16 mouse cellular contexts compared by ENCODE assay signal in the genomic region with DNA sequence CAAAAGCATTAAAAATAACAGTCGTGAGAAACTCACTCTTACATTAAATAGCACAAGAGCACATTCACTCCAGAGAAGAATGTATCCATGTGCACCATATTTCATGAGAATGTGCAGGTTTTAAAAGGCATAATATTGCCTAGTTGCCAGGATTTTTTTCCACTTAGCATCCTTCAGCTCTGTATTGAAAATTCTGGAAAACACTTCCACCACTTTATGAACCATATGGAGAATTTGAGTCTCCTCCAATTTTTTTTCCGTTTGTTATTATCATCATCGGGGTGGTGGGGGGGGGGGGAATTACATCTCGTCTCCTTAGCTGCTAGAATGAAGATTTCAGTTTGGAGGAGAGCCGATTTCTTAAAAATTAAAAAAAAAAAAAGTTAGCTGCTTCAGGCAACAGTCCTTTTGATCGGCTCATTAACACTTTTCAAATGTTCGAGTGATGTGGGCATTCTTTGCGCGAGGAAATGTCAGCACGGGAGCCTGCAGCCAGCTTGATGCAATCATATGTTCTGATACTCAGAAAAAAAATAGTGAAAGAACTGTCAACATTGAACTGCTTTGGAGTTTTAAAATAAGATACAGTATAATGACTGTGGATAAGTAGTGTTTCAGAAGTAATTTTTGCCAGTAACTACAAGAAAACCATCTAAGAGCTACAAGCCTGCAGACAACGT.
DNase-seq lines count a peak whose midpoint lies in the region; ATAC-seq lines count a peak whose summit lies in the region.
"Had no signal": no experiment of that assay in that cellular context is flagged by ENCODE, and none has a peak within 500 bp of the region (broad histone marks: within the 10 kb centered on the region; RNA-seq: fewer than 3 reads in every experiment).

No protein-coding gene starts in this region.

- no peaks in the 10 kb centered on the region for H3K36me3 ChIP-seq in forebrain, embryonic 13.5 days (ENCODE audit: poor library complexity, severe bottlenecking)
- no peaks in the 10 kb centered on the region for H3K36me3 ChIP-seq in forebrain, embryonic 12.5 days (replicated peaks)
- H3K36me3 ChIP-seq in intestine, embryonic 15.5 days = no peaks in the 10 kb centered on the region

- no peak overlapping the region for H3K9ac ChIP-seq in forebrain, embryonic 13.5 days
- H3K9ac ChIP-seq in forebrain, embryonic 12.5 days = no peak overlapping the region
- no peak overlapping the region for H3K9ac ChIP-seq in intestine, embryonic 15.5 days
- H3K9ac ChIP-seq: heart, embryonic 12.5 days had no signal

- no peak overlapping the region; the same call in 1 of the 2 replicates for H3K27ac ChIP-seq in forebrain, embryonic 13.5 days
- H3K27ac ChIP-seq in forebrain, embryonic 12.5 days = no peak overlapping the region
- H3K27ac ChIP-seq in intestine, embryonic 15.5 days = no peak overlapping the region
- H3K27ac ChIP-seq: kidney, postnatal 0 days had no signal

- 67% methylated on average over 11 of the region's 11 CpGs for WGBS in forebrain, embryonic 13.5 days
- 77% methylated on average over 11 of the region's 11 CpGs for WGBS in forebrain, embryonic 12.5 days
- 69% methylated on average over 11 of the region's 11 CpGs for WGBS in intestine, embryonic 15.5 days

- peak; percentile 9 to 12 for DNase-seq in layer of hippocampus, postnatal 36 days
- no peak for DNase-seq in layer of hippocampus, postnatal 25 days (ENCODE audit: extremely low spot score in 1 of 2, low spot score in 1 of 2)
- DNase-seq in right cerebral cortex, postnatal 25 days = peak; percentile 9
- DNase-seq in right cerebral cortex, postnatal 36 days (ENCODE audit: low spot score in 2 of 2) = no peak
- DNase-seq: adrenal gland, postnatal 25 days; cerebellum, postnatal 25 days; heart, postnatal 4 days; thymus, postnatal 14 days had no signal

- no peaks in the 10 kb centered on the region for H3K4me1 ChIP-seq in forebrain, embryonic 13.5 days
- no peaks in the 10 kb centered on the region for H3K4me1 ChIP-seq in forebrain, embryonic 12.5 days
- no peaks in the 10 kb centered on the region for H3K4me1 ChIP-seq in intestine, embryonic 15.5 days (replicated peaks)
- H3K4me1 ChIP-seq: heart, embryonic 12.5 days had no signal

- H3K4me2 ChIP-seq in forebrain, embryonic 13.5 days = no peak overlapping the region
- H3K4me2 ChIP-seq in forebrain, embryonic 12.5 days = no peak overlapping the region
- H3K4me2 ChIP-seq in intestine, embryonic 15.5 days (replicated peaks) = no peak overlapping the region
- H3K4me2 ChIP-seq: heart, embryonic 12.5 days had no signal

- no peak overlapping the region for H3K4me3 ChIP-seq in forebrain, embryonic 13.5 days
- H3K4me3 ChIP-seq in forebrain, embryonic 12.5 days (replicated peaks) = no peak overlapping the region
- no peak overlapping the region for H3K4me3 ChIP-seq in intestine, embryonic 15.5 days (replicated peaks)
- H3K4me3 ChIP-seq: heart, embryonic 12.5 days had no signal

- no peaks in the 10 kb centered on the region for H3K27me3 ChIP-seq in forebrain, embryonic 13.5 days
- no peaks in the 10 kb centered on the region for H3K27me3 ChIP-seq in forebrain, embryonic 12.5 days
- no peaks in the 10 kb centered on the region for H3K27me3 ChIP-seq in intestine, embryonic 15.5 days (replicated peaks)
- H3K27me3 ChIP-seq: heart, embryonic 12.5 days had no signal

- peak; percentile 65; the same call in 1 of the 2 replicates for ATAC-seq in forebrain, embryonic 13.5 days
- no peak for ATAC-seq in forebrain, embryonic 12.5 days (ENCODE audit: low FRiP score)
- ATAC-seq in intestine, embryonic 15.5 days = no peak; the same call in 1 of the 2 replicates
- ATAC-seq in megakaryocyte, adult 5-6 weeks (ENCODE audit: poor library complexity, severe bottlenecking) = no peak
- ATAC-seq: activated CD4-positive, CD25-positive, alpha-beta regulatory T cell, adult 4 months; midbrain, embryonic 16.5 days had no signal

- H3K9me3 ChIP-seq in forebrain, embryonic 13.5 days (replicated peaks) = no peaks in the 10 kb centered on the region
- H3K9me3 ChIP-seq in forebrain, embryonic 12.5 days = no peaks in the 10 kb centered on the region
- H3K9me3 ChIP-seq in intestine, embryonic 15.5 days = no peaks in the 10 kb centered on the region
- H3K9me3 ChIP-seq: heart, embryonic 12.5 days had no signal

Comparison
In these comparisons a context has a peak if more than half of its experiments do, and no peak if none do; other contexts are left out.
1. DNase-seq: peak in layer of hippocampus, postnatal 36 days (2 of 2) and right cerebral cortex, postnatal 25 days (single experiment); none in layer of hippocampus, postnatal 25 days (0 of 2) and right cerebral cortex, postnatal 36 days (0 of 2).